Mouse (Mus musculus): ENCODE data around the gene Mfsd4b5.
A peak's percentile ranks its signal among the peaks of the same experiment; 100 is the strongest.
"Not testable (repeated sequence)": the region's sequence is repeated elsewhere in the genome, so short reads cannot be mapped to it uniquely, and the experiment has no call there.

The Mfsd4b5 gene

DNA sequence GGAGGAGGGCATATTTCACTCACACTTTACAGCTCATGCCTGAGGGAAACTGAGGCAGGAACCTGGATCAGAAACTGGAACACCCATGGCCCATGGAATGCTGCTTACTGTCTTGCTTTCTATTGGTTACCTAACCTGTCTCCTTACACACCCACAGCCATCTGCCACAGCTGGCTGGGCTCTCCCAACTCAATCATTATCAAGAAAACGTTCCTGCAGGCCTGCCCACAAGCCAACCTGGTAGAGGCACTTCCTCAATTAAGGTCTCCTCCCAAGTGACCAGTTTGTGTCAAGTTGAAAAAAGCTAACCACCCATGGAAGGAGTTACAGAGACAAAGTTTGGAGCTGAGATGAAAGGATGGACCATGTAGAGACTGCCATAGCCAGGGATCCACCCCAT lies 24.5 kb downstream of the Mfsd4b5 start:
- DNase-seq (ENCODE audit: low spot score): no peak

DNA sequence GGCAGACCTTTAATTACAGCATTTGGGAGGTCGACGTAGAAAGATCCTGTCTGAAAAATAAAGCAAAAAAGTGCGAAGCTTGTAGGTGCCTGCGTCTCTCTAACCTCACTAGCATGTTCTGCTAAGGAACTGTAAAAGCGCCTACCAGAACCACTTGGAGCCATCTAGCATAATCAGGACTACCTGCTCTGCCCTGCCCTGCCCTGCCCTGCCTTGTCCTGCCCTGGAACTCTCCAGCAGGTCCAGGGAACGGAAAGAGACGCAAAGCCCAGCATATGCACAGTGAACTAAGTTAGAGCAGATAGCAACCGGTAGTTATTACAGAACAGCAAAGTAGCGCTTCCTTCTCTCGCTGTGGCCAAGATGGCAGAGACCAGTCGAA lies 26.0 kb downstream of the Mfsd4b5 start:
- no peak for DNase-seq (ENCODE audit: low spot score)

DNA sequence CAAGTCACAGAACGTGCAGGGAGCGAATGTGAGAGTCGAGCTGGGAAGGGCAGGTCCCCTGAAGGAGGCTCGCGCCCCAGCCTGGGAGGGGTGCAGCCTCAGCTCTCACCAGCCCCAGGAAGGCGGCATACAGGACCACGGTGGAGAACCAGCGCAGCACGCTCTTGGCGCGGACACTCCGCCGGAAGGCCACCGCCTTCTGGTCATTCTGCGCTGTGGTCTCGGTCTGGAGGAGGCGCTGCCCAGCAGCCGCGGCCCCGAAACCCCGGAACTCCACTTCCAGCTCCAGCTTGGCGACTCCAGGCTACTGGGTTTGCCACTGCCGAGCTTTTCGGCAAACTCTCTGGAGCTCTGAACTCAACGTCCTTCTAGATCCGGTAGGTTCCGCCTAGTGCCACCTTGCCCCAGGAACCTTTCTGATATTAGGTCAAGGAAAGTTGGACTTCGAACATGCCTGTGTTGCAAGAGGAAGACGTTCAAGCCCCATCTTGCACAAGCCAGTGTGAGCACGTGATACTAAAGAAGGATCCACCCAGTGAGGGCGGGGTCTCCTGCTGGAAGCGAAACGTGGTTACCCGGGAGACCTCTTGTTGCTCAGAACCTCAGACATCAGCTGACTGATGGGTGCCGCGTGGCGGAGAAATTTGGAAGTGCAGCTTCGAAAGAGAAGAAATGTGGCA lies 26.5 kb downstream of the Mfsd4b5 start, which contains the start of gene Mfsd4b3:
Gene Mfsd4b3 (minus strand): TSS at position 393 of the 680 bp plus-strand sequence.
- DNase-seq (ENCODE audit: low spot score): peak; percentile 95

DNA sequence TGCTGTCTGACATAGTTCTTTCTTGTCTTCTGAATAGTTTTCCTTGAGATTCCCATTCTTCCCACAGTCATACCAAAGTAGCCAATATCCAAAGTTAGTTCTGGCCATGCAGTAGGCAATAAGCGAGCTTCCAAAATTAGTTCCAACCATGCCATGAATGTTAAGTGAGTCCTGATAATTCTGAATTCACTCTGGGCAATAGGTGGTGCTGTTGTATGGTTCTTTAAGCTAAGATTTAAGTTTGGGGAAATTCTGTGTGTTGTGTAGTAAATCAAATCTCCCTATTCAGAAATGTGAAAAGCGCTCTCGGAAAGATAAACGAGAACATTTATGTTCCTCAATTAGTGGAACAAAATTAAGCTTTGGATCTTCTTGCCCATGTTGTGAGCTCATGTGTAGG lies 28.2 kb downstream of the Mfsd4b5 start:
- peak; percentile 49 for DNase-seq (ENCODE audit: low spot score)

DNA sequence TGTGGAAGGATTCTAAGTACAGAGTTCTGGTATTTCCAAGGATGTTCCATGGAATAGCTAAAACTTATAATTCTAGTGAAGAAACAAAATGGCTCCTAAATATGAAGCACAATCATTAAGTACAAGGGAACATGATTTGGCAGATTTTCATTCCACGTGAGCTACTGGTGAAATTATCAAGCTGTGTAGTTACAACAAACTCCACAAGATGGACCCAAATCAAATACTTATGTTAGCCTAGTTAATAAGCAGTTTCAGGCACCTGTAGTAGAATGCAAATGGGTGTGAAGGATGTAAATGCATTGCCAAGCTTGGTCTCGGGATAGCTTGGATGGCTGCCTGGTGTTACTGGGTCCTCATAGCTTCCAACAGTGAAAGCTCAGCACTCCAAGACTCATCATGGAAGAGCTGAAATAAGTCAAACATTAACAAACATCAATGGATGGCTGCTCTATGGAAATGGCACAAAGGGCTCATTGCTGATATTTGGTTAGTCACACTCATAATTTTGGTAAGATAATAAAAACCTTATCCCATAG lies 30.0 kb downstream of the Mfsd4b5 start:
- DNase-seq (ENCODE audit: low spot score): no peak

DNA sequence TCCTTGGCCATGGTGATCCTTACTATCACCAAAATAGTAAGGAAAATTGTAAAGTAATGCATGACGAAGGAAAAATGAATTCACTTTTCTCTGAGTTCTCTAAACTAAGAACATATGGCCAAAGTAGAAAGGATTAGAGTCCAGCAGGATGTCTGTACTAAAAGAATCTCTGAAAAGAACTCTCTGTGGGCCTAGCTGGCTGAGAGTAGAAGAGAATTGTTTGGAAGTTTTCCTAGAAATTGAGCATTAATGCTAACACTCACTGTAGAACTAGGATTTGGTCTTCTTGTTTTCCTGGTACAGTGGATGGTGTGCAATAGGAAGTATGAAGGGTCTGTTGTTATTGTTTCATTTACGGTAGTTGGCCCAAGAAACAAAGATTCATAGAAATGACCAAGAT lies 31.3 kb downstream of the Mfsd4b5 start:
- no peak for DNase-seq (ENCODE audit: low spot score)

DNA sequence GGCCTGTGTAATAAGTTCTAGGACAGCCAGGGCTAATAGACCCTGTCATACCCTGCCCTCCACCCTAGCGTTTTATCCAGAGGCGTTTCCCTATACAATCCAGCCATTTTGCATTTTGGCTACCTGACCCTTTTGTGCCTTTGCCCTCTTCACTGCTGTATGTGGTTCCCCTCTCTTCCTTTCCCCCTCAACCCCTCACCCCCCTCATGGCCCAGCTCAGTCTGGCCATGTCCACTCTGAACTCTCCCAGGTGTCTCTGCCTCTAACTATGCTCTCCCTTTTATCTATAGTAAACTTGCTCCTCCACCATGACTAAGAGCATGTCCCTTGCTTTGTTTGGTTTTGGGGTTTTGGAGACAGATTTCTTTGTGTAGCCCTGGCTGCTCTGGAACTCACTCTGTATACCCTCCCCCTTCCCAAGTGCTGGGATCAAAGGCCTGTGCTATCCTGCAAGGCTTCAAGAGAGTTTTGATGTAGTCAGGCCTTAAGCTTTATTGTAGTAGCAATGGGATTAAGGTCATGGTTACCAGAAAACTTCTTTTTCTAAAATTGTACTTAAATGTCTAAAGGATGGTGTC lies 37.0 kb downstream of the Mfsd4b5 start:
- DNase-seq (ENCODE audit: low spot score): no peak

DNA sequence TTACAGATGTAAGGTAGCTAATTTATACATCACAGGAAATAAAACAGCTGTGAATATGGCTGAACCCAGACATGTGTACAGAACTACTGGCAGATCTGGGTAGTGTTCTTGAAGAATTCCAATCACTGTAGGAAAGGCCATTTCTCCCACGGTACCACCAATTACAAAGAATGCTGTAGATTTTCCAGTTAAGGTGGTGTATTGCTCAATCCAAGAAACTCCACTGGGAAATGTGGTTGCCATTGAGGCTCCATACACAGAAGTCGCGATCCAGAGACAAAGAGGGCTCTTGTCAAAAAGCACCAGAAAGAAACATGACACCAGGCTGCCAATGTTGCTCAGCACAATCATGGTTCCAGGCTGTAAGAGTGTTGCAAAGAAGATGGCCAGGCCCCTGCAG lies 39.3 kb downstream of the Mfsd4b5 start:
- DNase-seq (ENCODE audit: low spot score): not testable (repeated sequence)

DNA sequence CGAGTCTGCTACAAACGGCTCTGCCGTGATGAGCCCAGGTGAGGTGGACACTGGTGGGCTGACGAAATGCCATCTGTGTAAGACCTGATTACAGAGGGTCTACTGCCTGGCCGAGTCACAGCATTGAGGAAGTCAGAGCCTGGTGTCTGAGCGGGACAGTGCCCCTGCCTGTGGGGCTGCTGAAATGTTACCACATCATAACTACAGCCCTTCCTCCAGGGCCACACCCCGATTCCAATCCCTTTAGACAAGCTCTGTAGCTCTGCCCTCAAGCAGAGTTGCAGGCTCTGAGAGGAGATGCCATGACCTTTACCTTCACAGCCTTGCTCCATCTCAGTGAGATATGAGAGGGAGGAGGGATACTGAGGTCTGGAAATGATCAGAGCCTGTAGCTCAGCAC lies 49.9 kb downstream of the Mfsd4b5 start:
- no peak for DNase-seq (ENCODE audit: low spot score)

DNA sequence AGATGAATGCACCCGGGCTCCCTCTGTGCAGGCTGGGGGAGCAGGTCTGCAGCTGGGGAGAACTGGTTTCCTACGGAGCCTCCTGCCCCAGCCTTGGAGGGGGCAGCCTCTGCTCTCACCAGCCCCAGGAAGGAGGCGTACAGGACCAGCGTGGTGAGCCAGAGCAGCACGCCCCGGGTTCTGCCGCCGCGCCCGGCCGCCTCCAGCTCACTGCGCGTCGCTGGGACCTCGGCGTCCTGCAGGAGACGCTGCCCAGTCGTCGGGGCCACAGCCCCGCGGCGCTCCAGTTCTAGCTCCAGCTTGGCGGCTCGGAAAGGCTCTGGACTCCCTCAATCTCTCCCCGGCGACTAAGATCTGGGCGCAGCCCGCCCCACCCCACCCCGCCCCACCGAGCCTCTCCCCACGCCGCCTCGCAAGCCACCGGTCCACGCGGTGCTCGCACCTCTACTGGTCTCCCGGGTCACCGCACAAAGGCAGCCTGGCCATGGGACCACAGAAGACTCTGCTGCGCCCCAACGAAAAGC lies 59.8 kb downstream of the Mfsd4b5 start, which contains the start of gene Mfsd4b2:
Gene Mfsd4b2 (minus strand): TSS at position 308 of the 524 bp plus-strand sequence.
- DNase-seq (ENCODE audit: low spot score): peak; percentile 62

DNA sequence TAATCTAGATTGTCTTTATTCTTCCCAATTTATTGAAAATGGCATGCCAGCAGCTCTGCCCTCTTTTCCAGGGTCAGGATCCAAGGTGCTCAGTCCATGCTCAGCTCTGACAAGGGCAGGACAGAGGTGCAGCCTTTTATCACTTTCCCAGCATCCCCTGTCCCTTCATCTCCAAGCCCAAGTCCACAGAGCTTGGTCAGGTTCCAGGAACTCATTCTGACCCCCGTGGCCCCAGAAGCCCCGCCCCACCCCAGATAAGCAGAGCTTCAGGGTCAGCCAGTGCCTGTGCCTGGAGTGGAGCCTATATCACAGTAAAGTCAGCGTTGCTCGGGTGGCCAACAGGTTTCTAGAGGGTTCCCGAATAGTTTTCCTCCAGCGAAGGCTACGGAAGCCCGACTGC lies 61.9 kb downstream of the Mfsd4b5 start:
- DNase-seq (ENCODE audit: low spot score): not testable (repeated sequence)

DNA sequence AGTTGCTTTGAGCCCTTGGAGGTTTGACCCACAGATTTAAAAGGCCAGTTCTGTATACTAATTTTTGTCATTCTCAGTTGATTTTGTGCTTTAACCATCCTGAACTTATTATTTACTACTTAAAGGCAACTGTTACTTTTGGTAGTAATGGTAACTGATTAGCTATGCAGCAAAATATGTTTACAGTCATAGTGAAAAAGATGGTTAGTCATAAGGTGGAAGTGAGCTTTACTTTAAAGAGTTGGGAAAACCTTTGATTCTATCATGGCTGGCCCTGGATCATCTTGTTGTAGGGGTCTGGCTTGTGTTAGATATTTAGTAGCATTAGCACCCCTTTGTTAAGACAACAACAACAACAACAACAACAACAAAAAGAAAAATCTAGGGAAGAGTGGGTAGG lies 73.8 kb downstream of the Mfsd4b5 start:
- no peak for DNase-seq (ENCODE audit: low spot score)

DNA sequence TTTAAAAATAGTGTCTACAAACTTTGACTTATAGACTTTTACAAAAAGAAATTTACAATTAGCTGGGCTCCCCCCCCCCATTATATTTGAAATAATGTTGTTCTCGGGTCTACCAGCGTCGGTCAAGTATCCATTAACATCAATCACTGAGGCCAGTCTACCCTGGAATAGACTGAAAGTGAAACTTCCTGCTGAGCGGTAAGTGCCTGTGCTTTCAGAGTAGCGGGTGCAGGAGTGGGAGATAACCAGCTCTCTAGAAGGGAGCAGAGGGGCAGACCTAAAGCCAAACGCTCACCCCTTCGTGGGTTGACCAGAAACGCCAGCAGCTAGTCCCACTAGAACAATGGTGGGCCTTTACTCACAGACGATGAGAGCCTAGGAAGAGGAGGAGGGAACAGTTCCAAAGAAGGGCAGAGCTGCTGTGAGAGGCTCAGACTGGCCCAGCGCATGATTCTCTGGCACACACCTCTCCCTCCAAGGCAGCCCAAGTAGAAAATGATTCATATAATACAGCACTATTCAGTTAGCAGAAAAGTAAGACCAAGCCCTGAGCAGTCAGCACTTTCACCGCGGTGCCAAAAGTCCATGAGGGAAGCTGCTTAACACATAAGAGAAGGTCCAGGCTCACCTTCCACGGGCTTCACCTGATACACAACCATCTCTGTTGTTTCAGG lies 77.5 kb downstream of the Mfsd4b5 start:
- no peak for DNase-seq (ENCODE audit: low spot score)
